Mouse (Mus musculus) left cerebral cortex, postnatal 10 days (tissue): ENCODE results near the gene Nek11. TPM values are rescaled to one million over a fixed set of nuclear protein-coding genes. Genes with fewer than 3 reads are reported as not detected.
A peak's percentile ranks its signal among the peaks of the same experiment; 100 is the strongest.

ENCODE experiments used
- DNase-seq, 2 experiments: peaks; one replicate each; pipeline ENCODE4 v3.0.0; 2021 to 2022; ENCODE audit warnings: low spot score in 2 of 2, mixed read lengths in 1 of 2; ENCODE audit errors: extremely low spot score in 1 of 2
- intact Hi-C: fragments of 180-260 bp; cut with DNase I; formaldehyde crosslinking; loops from one replicate; pipeline ENCODE4 v1.15.1; 2025
- total RNA-seq, 2 experiments: library from RNA; stranded (reverse); gene quantifications; 2 replicates each; pipeline ENCODE4 v1.2.3; 2021

Gene Nek11
- total RNA-seq, result 1 to 10 TPM; 1.6 to 1.7 TPM

- peak; percentile 86 to 95 for DNase-seq
- intact Hi-C loops, result no loop called here
Measured at GRCm38 (mm10) chr9:105395218-105395627, at the start of gene Nek11, which contains the start of gene Aste1. Nek11 (minus strand) TSS chr9:105395524. Aste1 (plus strand) TSS chr9:105395392.

- intact Hi-C loops, result no loop called here
- no peak for DNase-seq
Measured at GRCm38 (mm10) chr9:105408549-105408948, 13.2 kb upstream of the Nek11 start.

- intact Hi-C loops, result no loop called here
Measured at GRCm38 (mm10) chr9:105394720-105395119, 604 bp downstream of the Nek11 start.

GRCm38 (mm10) chr9:105390616-105391015 lies 4.7 kb downstream of the Nek11 start:
- intact Hi-C loops, result no loop called here
- DNase-seq, result no peak

More at GRCm38 (mm10) chr9:105394720-105395119, 604 bp downstream of the Nek11 start:
- no peak for DNase-seq

- intact Hi-C loops, result loop anchor here (5.0 to 10.0 kb wide), 2 partner anchors 334 to 977 kb away; partner anchors contain the start of gene Mrpl3
- peak; percentile 73 to 77 for DNase-seq
Measured at GRCm38 (mm10) chr9:105389289-105389688, 6.0 kb downstream of the Nek11 start.

GRCm38 (mm10) chr9:105387403-105387802 lies 7.9 kb downstream of the Nek11 start:
- intact Hi-C loops, result loop anchor here (5.0 to 10.0 kb wide), 2 partner anchors 333 to 975 kb away; partner anchors contain the start of gene Mrpl3
- DNase-seq, result no peak

- intact Hi-C loops, result loop anchor here (5.0 to 10.0 kb wide), 3 partner anchors 325 to 972 kb away; partner anchors contain the start of gene Mrpl3
- DNase-seq, result no peak
Measured at GRCm38 (mm10) chr9:105379533-105380145, 15.7 kb downstream of the Nek11 start.

- intact Hi-C loops, result loop anchor here (5.0 kb wide), 2 partner anchors 805 to 970 kb away; no protein-coding TSS in a partner anchor
- no peak for DNase-seq
Measured at GRCm38 (mm10) chr9:105377622-105378021, 17.7 kb downstream of the Nek11 start.

- DNase-seq, result no peak
- intact Hi-C loops, result loop anchor here (5.0 kb wide), 2 partner anchors 805 to 970 kb away; no protein-coding TSS in a partner anchor
Measured at GRCm38 (mm10) chr9:105376954-105377530, 18.3 kb downstream of the Nek11 start.

GRCm38 (mm10) chr9:105376411-105376810 lies 18.9 kb downstream of the Nek11 start:
- no peak for DNase-seq
- intact Hi-C loops, result loop anchor here (5.0 kb wide), 2 partner anchors 804 to 969 kb away; no protein-coding TSS in a partner anchor

- no peak for DNase-seq
- intact Hi-C loops, result no loop called here
Measured at GRCm38 (mm10) chr9:105374361-105374760, 21.0 kb downstream of the Nek11 start.

- intact Hi-C loops, result no loop called here
- DNase-seq, result no peak
Measured at GRCm38 (mm10) chr9:105368605-105369004, 26.7 kb downstream of the Nek11 start.

GRCm38 (mm10) chr9:105366199-105366598 lies 29.1 kb downstream of the Nek11 start:
- no peak for DNase-seq
- intact Hi-C loops, result no loop called here

GRCm38 (mm10) chr9:105363520-105364231 lies 31.6 kb downstream of the Nek11 start:
- peak in 1 of 2 experiments; percentile 11 for DNase-seq
- intact Hi-C loops, result no loop called here

GRCm38 (mm10) chr9:105362181-105362580 lies 33.1 kb downstream of the Nek11 start:
- DNase-seq, result no peak
- intact Hi-C loops, result no loop called here

GRCm38 (mm10) chr9:105349034-105349433 lies 46.3 kb downstream of the Nek11 start:
- intact Hi-C loops, result no loop called here
- DNase-seq, result peak in 1 of 2 experiments; percentile 20

GRCm38 (mm10) chr9:105348242-105349031 lies 46.9 kb downstream of the Nek11 start:
- DNase-seq, result no peak
- intact Hi-C loops, result no loop called here

GRCm38 (mm10) chr9:105342994-105343656 lies 52.2 kb downstream of the Nek11 start:
- DNase-seq, result peak; percentile 10 to 35
- intact Hi-C loops, result no loop called here
